Mouse (Mus musculus) thymus, adult 2 months (tissue): ENCODE measurements around the gene Ddit4.

Experiments used
- CTCF ChIP-seq: fragments of 200-500 bp; IDR thresholded peaks from 2 replicates; pipeline ENCODE4 v1.5.1; 2012; ENCODE audit warnings: mild to moderate bottlenecking, control low read depth, low read length, moderate library complexity, borderline replicate concordance; ENCODE audit not compliant: control insufficient read depth, poor library complexity, insufficient read depth; ENCODE audit errors: extremely low read depth
- POLR2A ChIP-seq: fragments of 200-500 bp; IDR thresholded peaks from 2 replicates; pipeline ENCODE4 v1.6.1; 2012; ENCODE audit warnings: mild to moderate bottlenecking, low read length, control low read depth, moderate library complexity; ENCODE audit not compliant: control insufficient read depth, poor library complexity, insufficient read depth; ENCODE audit errors: extremely low read depth

- TF ChIP-seq POLR2A (no peak), CTCF (no peak)
These were observed 21.4 kb upstream of the Ddit4 start for GRCm38 (mm10) chr10:59972999-59973398.
